Mouse (Mus musculus): ENCODE measurements around the gene Tspan12. TPM values are rescaled to one million over a fixed set of nuclear protein-coding genes. Genes with fewer than 3 reads are reported as not detected.
A peak's percentile ranks its signal among the peaks of the same experiment; 100 is the strongest.
"Not testable (repeated sequence)": the region's sequence is repeated elsewhere in the genome, so short reads cannot be mapped to it uniquely, and the experiment has no call there.

Gene Tspan12
- 23.3 and 29.1 TPM in 2 replicates for polyA plus RNA-seq (2015; fragmentation: Nextera tagmentation; extraction: Ambion mirVana)

GRCm38 (mm10) chr6:21852344-21852785, at the start of gene Tspan12:
Tspan12 (minus strand) TSS chr6:21852515.
- H3K4me3 ChIP-seq (replicated peaks) = peak within 1 kb of the TSS; percentile 65
- H3K9me3 ChIP-seq (replicated peaks) = no peaks in the 10 kb centered on the region
- 4% methylated on average over 13 of the region's 13 CpGs for WGBS (ENCODE audit: insufficient replicate concordance)
- peak within 1 kb of the TSS; percentile 87 for H3K4me2 ChIP-seq
- H3K27me3 ChIP-seq = peaks cover 16% of the 10 kb centered on the region
- H3K9ac ChIP-seq = peak within 1 kb of the TSS; percentile 71
- H3K4me1 ChIP-seq (replicated peaks) = peaks cover 10% of the 10 kb centered on the region
- H3K36me3 ChIP-seq = no peaks in the 10 kb centered on the region
- peak; percentile 14 for ATAC-seq (ENCODE audit: low read depth)
- DNase-seq = peak; percentile 23
- peak within 1 kb of the TSS; percentile 63 for H3K27ac ChIP-seq

GRCm38 (mm10) chr6:21894451-21894850, 42.1 kb upstream of the Tspan12 start:
- no peak overlapping the region for H3K4me3 ChIP-seq (replicated peaks)
- ATAC-seq (ENCODE audit: low read depth) = no peak
- no peak overlapping the region for H3K9ac ChIP-seq
- H3K9me3 ChIP-seq (replicated peaks) = no peaks in the 10 kb centered on the region
- DNase-seq = no peak
- no peaks in the 10 kb centered on the region for H3K27me3 ChIP-seq
- no peaks in the 10 kb centered on the region for H3K4me1 ChIP-seq (replicated peaks)
- H3K4me2 ChIP-seq = no peak overlapping the region
- H3K27ac ChIP-seq = no peak overlapping the region
- no peaks in the 10 kb centered on the region for H3K36me3 ChIP-seq
- WGBS (ENCODE audit: insufficient replicate concordance) = 53% methylated on average over 7 of the region's 7 CpGs

- Histone ChIP-seq H3K27ac (no peak overlapping the region), H3K9me3 (replicated peaks) (no peaks in the 10 kb centered on the region), H3K36me3 (no peaks in the 10 kb centered on the region), H3K4me2 (no peak overlapping the region), H3K4me1 (replicated peaks) (0 out of 2 replicates have a peak, but pooled peaks cover 3% of the 10 kb centered on the region), H3K27me3 (no peaks in the 10 kb centered on the region), H3K9ac (no peak overlapping the region), H3K4me3 (replicated peaks) (no peak overlapping the region)
- DNase-seq (no peak), ATAC-seq (ENCODE audit: low read depth) (no peak)
- 65% methylated on average over 2 of the region's 2 CpGs for WGBS (ENCODE audit: insufficient replicate concordance)
Observed at GRCm38 (mm10) chr6:21889101-21889500, 36.8 kb upstream of the Tspan12 start.

DNA sequence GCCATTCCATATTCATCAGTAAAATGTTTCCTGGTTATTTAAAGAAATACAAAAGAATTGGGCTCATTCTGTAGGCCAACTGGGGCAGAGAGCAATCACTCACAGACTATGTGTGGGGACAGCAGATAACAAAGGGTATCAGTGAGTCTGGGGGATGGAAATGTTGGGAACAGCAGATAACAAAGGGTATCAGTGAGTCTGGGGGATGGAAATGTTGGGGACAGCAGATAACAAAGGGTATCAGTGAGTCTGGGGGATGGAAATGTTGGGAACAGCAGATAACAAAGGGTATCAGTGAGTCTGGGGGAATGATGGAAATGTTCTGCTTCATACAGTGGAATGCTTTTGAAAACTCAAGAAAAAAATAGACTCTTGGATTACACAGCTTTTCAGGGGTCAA, 35.7 kb upstream of the Tspan12 start:
- not testable (repeated sequence) for ATAC-seq (ENCODE audit: low read depth)

DNA sequence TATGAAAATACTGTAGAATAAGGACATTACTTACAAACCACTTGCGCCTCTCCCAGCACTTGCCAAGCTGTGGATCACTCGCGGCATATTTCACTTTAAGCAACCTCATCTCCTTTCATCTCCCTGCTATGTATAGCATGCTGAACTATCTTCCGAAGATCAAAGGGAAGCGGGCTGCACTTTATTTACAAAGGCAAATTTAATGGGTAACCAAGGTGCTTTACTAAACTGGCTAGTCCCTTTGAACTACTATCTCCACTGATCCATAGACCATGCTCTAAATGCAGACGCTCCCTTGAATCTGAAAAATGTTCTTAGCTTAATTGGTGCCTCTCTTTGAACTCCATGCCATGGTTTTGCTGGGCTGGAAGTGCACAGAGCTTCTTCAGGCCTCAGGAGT, 27.2 kb upstream of the Tspan12 start:
- Histone ChIP-seq H3K9me3 (replicated peaks) (no peaks in the 10 kb centered on the region), H3K4me1 (replicated peaks) (no peaks in the 10 kb centered on the region), H3K27ac (no peak overlapping the region), H3K27me3 (no peaks in the 10 kb centered on the region), H3K36me3 (no peaks in the 10 kb centered on the region), H3K4me2 (no peak overlapping the region), H3K4me3 (replicated peaks) (no peak overlapping the region), H3K9ac (no peak overlapping the region)
- WGBS (ENCODE audit: insufficient replicate concordance) = 56% methylated on average over 6 of the region's 6 CpGs
- ATAC-seq (ENCODE audit: low read depth) (0 out of 2 replicates have a peak, but pooled peaks have one; percentile 20), DNase-seq (no peak)

More for the DNA sequence above, 35.7 kb upstream of the Tspan12 start:
- H3K4me1 ChIP-seq (replicated peaks); H3K9ac ChIP-seq; DNase-seq; H3K27me3 ChIP-seq; H3K36me3 ChIP-seq; H3K4me3 ChIP-seq (replicated peaks); H3K9me3 ChIP-seq (replicated peaks); H3K4me2 ChIP-seq; H3K27ac ChIP-seq: not testable (repeated sequence)

GRCm38 (mm10) chr6:21867310-21867709, 15.0 kb upstream of the Tspan12 start:
- Histone ChIP-seq H3K36me3 (no peaks in the 10 kb centered on the region), H3K9ac (no peak overlapping the region), H3K4me1 (replicated peaks) (no peaks in the 10 kb centered on the region), H3K27ac (no peak overlapping the region), H3K4me2 (no peak overlapping the region), H3K4me3 (replicated peaks) (no peak overlapping the region), H3K27me3 (no peaks in the 10 kb centered on the region), H3K9me3 (replicated peaks) (no peaks in the 10 kb centered on the region)
- DNase-seq = no peak
- ATAC-seq (ENCODE audit: low read depth) = no peak
- WGBS (ENCODE audit: insufficient replicate concordance) = 44% methylated on average over 1 of the region's 1 CpGs

DNA sequence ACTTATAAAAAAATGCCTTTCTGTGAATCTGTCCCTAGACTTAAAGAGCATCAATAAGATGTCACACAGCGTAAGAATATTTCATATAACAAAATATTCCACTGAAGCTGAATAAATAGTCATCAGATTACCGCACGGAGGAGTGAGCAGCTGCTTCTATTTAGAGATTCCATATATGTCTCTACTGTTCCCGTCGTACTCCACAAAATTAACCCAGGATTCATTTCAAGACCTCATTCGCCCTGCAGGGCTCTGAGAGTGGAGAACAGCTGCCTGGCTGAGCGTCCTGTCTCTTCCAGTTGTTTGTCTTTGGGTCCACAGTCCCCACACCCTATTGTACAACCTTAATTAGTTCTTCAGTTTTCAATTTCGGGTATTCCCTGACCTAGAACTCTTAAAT, 11.9 kb upstream of the Tspan12 start:
- Histone ChIP-seq H3K4me3 (replicated peaks) (no peak overlapping the region), H3K36me3 (no peaks in the 10 kb centered on the region), H3K27ac (no peak overlapping the region), H3K4me2 (no peak overlapping the region), H3K27me3 (no peaks in the 10 kb centered on the region), H3K9me3 (replicated peaks) (no peaks in the 10 kb centered on the region), H3K4me1 (replicated peaks) (no peaks in the 10 kb centered on the region), H3K9ac (no peak overlapping the region)
- no peak for DNase-seq
- 57% methylated on average over 8 of the region's 8 CpGs for WGBS (ENCODE audit: insufficient replicate concordance)
- ATAC-seq (ENCODE audit: low read depth) = no peak

DNA sequence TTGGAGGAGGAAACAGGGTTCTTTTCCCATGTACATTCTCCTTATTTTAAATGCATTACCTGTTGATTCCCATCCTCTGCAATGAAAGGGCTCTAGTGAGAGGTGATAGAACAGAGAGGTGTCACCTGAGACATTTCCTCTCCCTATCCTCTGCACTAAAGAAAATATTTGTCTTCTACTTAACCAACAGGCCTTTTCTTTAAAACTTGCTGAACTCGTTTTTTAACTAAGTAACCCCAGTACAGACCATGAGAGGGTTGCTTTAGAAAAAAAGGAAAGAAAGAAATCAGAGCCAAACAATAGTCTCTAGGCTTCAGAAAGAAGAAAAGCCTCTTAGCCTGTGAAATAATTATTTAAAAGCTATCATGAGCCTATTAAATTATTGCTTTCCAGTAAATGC, 11.2 kb upstream of the Tspan12 start:
- no peaks in the 10 kb centered on the region for H3K4me1 ChIP-seq (replicated peaks)
- no peaks in the 10 kb centered on the region for H3K36me3 ChIP-seq
- ATAC-seq (ENCODE audit: low read depth) = no peak
- peaks cover 3% of the 10 kb centered on the region for H3K27me3 ChIP-seq
- H3K9ac ChIP-seq = no peak overlapping the region
- no peak overlapping the region for H3K27ac ChIP-seq
- H3K9me3 ChIP-seq (replicated peaks) = no peaks in the 10 kb centered on the region
- H3K4me3 ChIP-seq (replicated peaks) = no peak overlapping the region
- DNase-seq = no peak
- no peak overlapping the region for H3K4me2 ChIP-seq
- 14% methylated on average over 1 of the region's 1 CpGs for WGBS (ENCODE audit: insufficient replicate concordance)

GRCm38 (mm10) chr6:21861316-21861715, 9.0 kb upstream of the Tspan12 start:
- ATAC-seq (ENCODE audit: low read depth) (no peak), DNase-seq (no peak)
- Histone ChIP-seq H3K4me2 (no peak overlapping the region), H3K36me3 (no peaks in the 10 kb centered on the region), H3K9ac (no peak overlapping the region), H3K27ac (no peak overlapping the region), H3K4me3 (replicated peaks) (no peak overlapping the region), H3K4me1 (replicated peaks) (no peaks in the 10 kb centered on the region), H3K27me3 (peaks cover 10% of the 10 kb centered on the region), H3K9me3 (replicated peaks) (no peaks in the 10 kb centered on the region)
- WGBS (ENCODE audit: insufficient replicate concordance) = 60% methylated on average over 2 of the region's 2 CpGs

DNA sequence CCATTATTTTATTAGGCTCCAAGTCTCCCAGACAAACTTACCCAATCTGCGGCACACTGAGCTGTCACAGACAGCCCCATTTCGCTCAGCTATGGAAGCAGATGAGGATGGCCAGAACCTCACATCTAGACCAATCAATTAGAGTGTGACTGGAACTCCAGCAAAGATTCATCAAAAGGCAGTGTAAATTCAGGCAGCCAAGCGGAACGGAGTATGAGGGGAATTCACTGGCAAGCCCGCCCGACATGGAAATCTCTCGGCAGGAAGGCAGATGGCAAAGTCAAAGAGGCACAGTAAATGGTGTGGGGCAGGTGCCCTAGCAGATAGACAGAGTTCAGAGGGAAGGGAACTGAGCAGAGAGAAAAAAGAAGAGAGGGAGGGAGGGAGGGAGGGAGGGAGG, 5.5 kb upstream of the Tspan12 start:
- Histone ChIP-seq H3K27me3 (peaks cover 14% of the 10 kb centered on the region), H3K4me1 (replicated peaks) (no peaks in the 10 kb centered on the region; the same call in 1 of the 2 replicates), H3K9ac (no peak overlapping the region), H3K9me3 (replicated peaks) (no peaks in the 10 kb centered on the region), H3K4me2 (no peak overlapping the region), H3K27ac (no peak overlapping the region), H3K36me3 (no peaks in the 10 kb centered on the region), H3K4me3 (replicated peaks) (no peak overlapping the region)
- DNase-seq = no peak
- no peak for ATAC-seq (ENCODE audit: low read depth)
- WGBS (ENCODE audit: insufficient replicate concordance) = 46% methylated on average over 7 of the region's 7 CpGs

GRCm38 (mm10) chr6:21855921-21856320, 3.6 kb upstream of the Tspan12 start:
- H3K4me2 ChIP-seq = no peak overlapping the region
- WGBS (ENCODE audit: insufficient replicate concordance) = 47% methylated on average over 7 of the region's 7 CpGs
- no peaks in the 10 kb centered on the region for H3K36me3 ChIP-seq
- peaks cover 26% of the 10 kb centered on the region for H3K27me3 ChIP-seq
- peaks cover 5% of the 10 kb centered on the region for H3K4me1 ChIP-seq (replicated peaks)
- no peak overlapping the region for H3K27ac ChIP-seq
- no peak for DNase-seq
- H3K9me3 ChIP-seq (replicated peaks) = no peaks in the 10 kb centered on the region
- H3K4me3 ChIP-seq (replicated peaks) = no peak overlapping the region
- no peak for ATAC-seq (ENCODE audit: low read depth)
- no peak overlapping the region for H3K9ac ChIP-seq

- ATAC-seq (ENCODE audit: low read depth) (no peak), DNase-seq (no peak)
- H3K4me2 ChIP-seq = no peak overlapping the region
- no peak overlapping the region for H3K9ac ChIP-seq
- peaks cover 21% of the 10 kb centered on the region for H3K27me3 ChIP-seq
- no peaks in the 10 kb centered on the region for H3K36me3 ChIP-seq
- H3K27ac ChIP-seq = no peak overlapping the region
- WGBS (ENCODE audit: insufficient replicate concordance) = 53% methylated on average over 6 of the region's 6 CpGs
- H3K9me3 ChIP-seq (replicated peaks) = no peaks in the 10 kb centered on the region
- peaks cover 10% of the 10 kb centered on the region for H3K4me1 ChIP-seq (replicated peaks)
- no peak overlapping the region for H3K4me3 ChIP-seq (replicated peaks)
Observed at GRCm38 (mm10) chr6:21853342-21853741, 1.0 kb upstream of the Tspan12 start.
